Mouse (Mus musculus): ENCODE results near the gene Taar7a. TPM values are rescaled to one million over a fixed set of nuclear protein-coding genes. Genes with fewer than 3 reads are reported as not detected.

The Taar7a gene
- polyA plus RNA-seq (2021) = not detected

- CTCF ChIA-PET = no interaction called here
- in situ Hi-C loops (cut with MboI; ENCODE audit: low pct_unique_long_range_greater_than_20kb) = no loop called here
- TF ChIP-seq CTCF (IDR thresholded peaks at IDR 0.05) = no peak
- DNase-seq (ENCODE audit: low read depth, low spot score) (no peak), ATAC-seq (no peak)
- peaks cover 40% of the 10 kb centered on the region for H3K27me3 ChIP-seq
- POLR2A ChIA-PET = no interaction called here
Measured at GRCm38 (mm10) chr10:23993381-23993780, at the start of gene Taar7a. TSS of gene Taar7a (minus strand) at chr10:23993481.

GRCm38 (mm10) chr10:24040120-24040869, 47.0 kb upstream of the Taar7a start:
- ChIA-PET POLR2A (no interaction called here), CTCF (no interaction called here)
- peaks cover 9% of the 10 kb centered on the region for H3K27me3 ChIP-seq
- DNase-seq (ENCODE audit: low read depth, low spot score) = no peak
- in situ Hi-C loops (cut with MboI; ENCODE audit: low pct_unique_long_range_greater_than_20kb) = no loop called here
- no peak for ATAC-seq
- TF ChIP-seq CTCF (IDR thresholded peaks at IDR 0.05) = no peak

- ChIA-PET POLR2A (no interaction called here), CTCF (no interaction called here)
- no peak for ATAC-seq
- peaks cover 12% of the 10 kb centered on the region for H3K27me3 ChIP-seq
- DNase-seq (ENCODE audit: low read depth, low spot score) = no peak
- TF ChIP-seq CTCF (IDR thresholded peaks at IDR 0.05) = no peak
- in situ Hi-C loops (cut with MboI; ENCODE audit: low pct_unique_long_range_greater_than_20kb) = no loop called here
Measured at GRCm38 (mm10) chr10:24037314-24037713, 44.0 kb upstream of the Taar7a start, which contains the start of gene Taar7e. TSS of gene Taar7e (plus strand) at chr10:24037614.

GRCm38 (mm10) chr10:24031347-24031746, 38.1 kb upstream of the Taar7a start:
- ChIA-PET POLR2A (no interaction called here), CTCF (interaction anchor here (0.7 to 0.9 kb wide), 2 partner anchors 10 kb away, joined by 3 read pairs; no protein-coding TSS in a partner anchor)
- H3K27me3 ChIP-seq = peaks cover 17% of the 10 kb centered on the region
- ATAC-seq = no peak
- DNase-seq (ENCODE audit: low read depth, low spot score) = no peak
- in situ Hi-C loops (cut with MboI; ENCODE audit: low pct_unique_long_range_greater_than_20kb) = no loop called here
- TF ChIP-seq CTCF (IDR thresholded peaks at IDR 0.05) = no peak

GRCm38 (mm10) chr10:24026922-24027321, 33.6 kb upstream of the Taar7a start, which contains the start of gene Taar7d:
TSS of gene Taar7d (plus strand) at chr10:24027222.
- ATAC-seq (no peak), DNase-seq (ENCODE audit: low read depth, low spot score) (no peak)
- ChIA-PET CTCF (no interaction called here), POLR2A (no interaction called here)
- peaks cover 37% of the 10 kb centered on the region for H3K27me3 ChIP-seq
- in situ Hi-C loops (cut with MboI; ENCODE audit: low pct_unique_long_range_greater_than_20kb) = no loop called here
- TF ChIP-seq CTCF (IDR thresholded peaks at IDR 0.05) = no peak

- in situ Hi-C loops (cut with MboI; ENCODE audit: low pct_unique_long_range_greater_than_20kb) = no loop called here
- ATAC-seq = no peak
- CTCF ChIA-PET = no interaction called here
Measured at GRCm38 (mm10) chr10:24008143-24008542, 14.9 kb upstream of the Taar7a start.

GRCm38 (mm10) chr10:24007034-24007433, 13.8 kb upstream of the Taar7a start:
- ATAC-seq (no peak), DNase-seq (ENCODE audit: low read depth, low spot score) (no peak)
- CTCF ChIA-PET = interaction anchor here (1.1 kb wide), 1 partner anchor 15 kb away, joined by 3 read pairs; no protein-coding TSS in a partner anchor
- in situ Hi-C loops (cut with MboI; ENCODE audit: low pct_unique_long_range_greater_than_20kb) = no loop called here
- peaks cover 15% of the 10 kb centered on the region for H3K27me3 ChIP-seq
- POLR2A ChIA-PET = no interaction called here
- no peak for TF ChIP-seq CTCF (IDR thresholded peaks at IDR 0.05)

More at GRCm38 (mm10) chr10:24008143-24008542, 14.9 kb upstream of the Taar7a start:
- no peak for TF ChIP-seq CTCF (IDR thresholded peaks at IDR 0.05)
- no peak for DNase-seq (ENCODE audit: low read depth, low spot score)
- H3K27me3 ChIP-seq = peaks cover 12% of the 10 kb centered on the region
- POLR2A ChIA-PET = no interaction called here

- no peak for TF ChIP-seq CTCF (IDR thresholded peaks at IDR 0.05)
- H3K27me3 ChIP-seq = peaks cover 21% of the 10 kb centered on the region
- no peak for DNase-seq (ENCODE audit: low read depth, low spot score)
- ChIA-PET POLR2A (no interaction called here), CTCF (interaction anchor here (1.1 kb wide), 1 partner anchor 14 kb away, joined by 3 read pairs; no protein-coding TSS in a partner anchor)
- ATAC-seq = no peak
- in situ Hi-C loops (cut with MboI; ENCODE audit: low pct_unique_long_range_greater_than_20kb) = no loop called here
Measured at GRCm38 (mm10) chr10:24006442-24006841, 13.2 kb upstream of the Taar7a start.

GRCm38 (mm10) chr10:23999639-24000038, 6.4 kb upstream of the Taar7a start, which contains the start of gene Taar7b:
TSS of gene Taar7b (plus strand) at chr10:23999939.
- ATAC-seq (no peak), DNase-seq (ENCODE audit: low read depth, low spot score) (no peak)
- peaks cover 38% of the 10 kb centered on the region for H3K27me3 ChIP-seq
- TF ChIP-seq CTCF (IDR thresholded peaks at IDR 0.05) = no peak
- ChIA-PET POLR2A (no interaction called here), CTCF (no interaction called here)
- in situ Hi-C loops (cut with MboI; ENCODE audit: low pct_unique_long_range_greater_than_20kb) = no loop called here

GRCm38 (mm10) chr10:23986419-23986818, 6.9 kb downstream of the Taar7a start:
- POLR2A ChIA-PET = no interaction called here
- CTCF ChIA-PET = no interaction called here
- ATAC-seq (no peak), DNase-seq (ENCODE audit: low read depth, low spot score) (no peak)
- peaks cover 52% of the 10 kb centered on the region for H3K27me3 ChIP-seq
- no peak for TF ChIP-seq CTCF (IDR thresholded peaks at IDR 0.05)
- in situ Hi-C loops (cut with MboI; ENCODE audit: low pct_unique_long_range_greater_than_20kb) = no loop called here

- ATAC-seq = no peak
- in situ Hi-C loops (cut with MboI; ENCODE audit: low pct_unique_long_range_greater_than_20kb) = no loop called here
- ChIA-PET CTCF (no interaction called here), POLR2A (no interaction called here)
- no peak for DNase-seq (ENCODE audit: low read depth, low spot score)
- H3K27me3 ChIP-seq = peaks cover 46% of the 10 kb centered on the region
- no peak for TF ChIP-seq CTCF (IDR thresholded peaks at IDR 0.05)
Measured at GRCm38 (mm10) chr10:23985546-23985945, 7.7 kb downstream of the Taar7a start, which contains the start of gene Taar6. TSS of gene Taar6 (minus strand) at chr10:23985646.

All from Patski (cell line).